Mouse (Mus musculus): ENCODE measurements around the gene Izumo4.

Gene Izumo4

GRCm38 (mm10) chr10:80701721-80702535, at the start of gene Izumo4, which contains the start of gene Mob3a:
TSS of gene Izumo4 (plus strand) at chr10:80702184.
TSS of gene Mob3a (minus strand) at chr10:80701977.
- peak; percentile 100 for DNase-seq

GRCm38 (mm10) chr10:80653156-80653720, 48.7 kb upstream of the Izumo4 start:
- no peak for DNase-seq

DNA sequence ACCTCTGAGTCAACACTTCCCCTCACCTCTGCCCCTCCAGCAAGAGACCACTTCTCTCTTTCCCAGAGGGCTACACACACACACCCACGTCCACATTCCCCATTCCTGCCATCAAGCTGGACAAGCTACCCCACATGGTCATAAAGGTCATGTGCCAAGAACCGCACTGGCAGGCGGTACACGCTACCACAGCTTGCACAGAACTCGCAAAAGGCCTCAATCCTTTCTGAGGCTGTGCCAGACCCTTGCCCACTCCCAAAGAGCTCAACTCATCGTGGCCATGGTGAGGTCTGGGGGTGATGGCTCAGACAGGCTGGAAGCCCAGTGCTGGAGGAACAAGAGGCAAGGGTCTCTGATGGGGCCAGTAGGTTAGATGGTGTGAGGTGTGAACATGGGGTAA, 47.1 kb upstream of the Izumo4 start:
- peak; percentile 71 for DNase-seq

DNA sequence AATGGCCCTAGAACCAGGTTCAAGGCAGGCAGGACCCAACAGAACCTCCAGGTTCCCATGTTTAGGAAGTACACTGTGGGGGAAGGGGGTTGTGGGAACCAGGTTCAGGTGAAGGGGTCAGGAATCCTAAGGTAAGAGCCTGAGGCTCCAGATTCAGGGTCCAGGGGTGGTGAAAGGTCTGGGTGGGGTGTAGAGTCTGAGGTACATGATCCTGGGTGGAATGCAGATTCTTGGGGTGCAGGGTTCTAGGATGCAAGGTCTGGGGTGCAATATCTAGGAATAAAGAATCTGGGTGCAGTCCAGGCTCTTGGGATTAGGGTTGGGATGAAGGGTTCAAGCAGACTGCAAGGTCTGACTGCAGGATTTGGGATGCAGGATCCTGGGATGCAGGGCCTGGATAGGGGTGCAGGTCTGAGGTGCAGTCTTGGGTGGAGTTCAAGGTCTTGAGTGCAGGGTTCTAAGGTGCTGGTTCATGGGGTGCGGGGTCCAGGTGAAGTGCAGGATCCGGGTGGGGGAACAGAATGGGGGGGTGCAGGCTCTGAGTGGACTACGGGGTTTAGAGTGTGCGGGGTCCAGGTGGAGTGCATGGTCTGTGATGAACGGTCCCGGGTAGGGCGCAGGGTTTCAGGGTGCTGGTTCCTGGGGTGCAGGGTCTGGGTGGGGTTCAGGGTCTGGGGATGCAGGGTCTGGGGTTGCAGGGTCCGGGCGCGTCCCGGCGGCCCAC, 46.4 kb upstream of the Izumo4 start:
- peak; percentile 83 for DNase-seq

DNA sequence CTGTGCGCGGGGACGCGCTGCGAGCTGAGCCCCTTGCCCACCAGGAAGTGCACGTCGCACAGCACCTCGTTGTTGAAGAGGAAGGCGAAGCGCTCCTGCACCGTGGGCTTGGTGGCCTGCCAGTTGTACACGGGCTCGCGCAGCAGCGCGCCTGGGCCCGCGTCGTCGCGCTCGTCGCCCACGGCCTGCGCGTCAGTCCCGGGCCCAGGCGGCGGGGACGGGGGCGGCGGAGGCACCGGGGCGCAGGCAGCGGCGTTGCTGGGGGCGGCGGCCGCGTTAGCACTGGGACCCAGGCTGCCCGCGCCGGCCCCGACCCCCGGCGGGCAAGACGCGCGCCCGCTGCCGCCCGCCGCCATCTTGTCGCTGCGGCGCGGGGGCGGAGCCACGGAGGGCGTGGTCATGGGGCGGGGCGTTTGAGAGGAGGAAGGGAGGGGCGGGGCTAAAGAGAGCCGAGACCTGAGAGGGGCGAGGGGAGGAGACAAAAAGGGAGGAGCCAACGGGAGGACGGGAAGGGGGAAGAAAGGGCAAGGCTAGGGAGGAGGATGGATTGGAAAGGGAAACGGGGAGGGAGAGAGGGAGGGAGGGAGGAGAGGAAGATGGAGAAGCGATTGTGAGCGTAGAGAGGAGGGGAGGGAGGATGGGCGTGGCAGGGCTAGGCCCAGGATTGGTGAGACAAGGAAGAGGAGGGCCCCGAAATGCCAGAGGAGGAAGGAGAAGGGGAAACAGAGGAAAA, 45.7 kb upstream of the Izumo4 start:
- peak; percentile 98 for DNase-seq

GRCm38 (mm10) chr10:80656863-80657623, 44.9 kb upstream of the Izumo4 start, which contains the start of gene Btbd2:
TSS of gene Btbd2 (minus strand) at chr10:80657071.
- DNase-seq, result no peak

DNA sequence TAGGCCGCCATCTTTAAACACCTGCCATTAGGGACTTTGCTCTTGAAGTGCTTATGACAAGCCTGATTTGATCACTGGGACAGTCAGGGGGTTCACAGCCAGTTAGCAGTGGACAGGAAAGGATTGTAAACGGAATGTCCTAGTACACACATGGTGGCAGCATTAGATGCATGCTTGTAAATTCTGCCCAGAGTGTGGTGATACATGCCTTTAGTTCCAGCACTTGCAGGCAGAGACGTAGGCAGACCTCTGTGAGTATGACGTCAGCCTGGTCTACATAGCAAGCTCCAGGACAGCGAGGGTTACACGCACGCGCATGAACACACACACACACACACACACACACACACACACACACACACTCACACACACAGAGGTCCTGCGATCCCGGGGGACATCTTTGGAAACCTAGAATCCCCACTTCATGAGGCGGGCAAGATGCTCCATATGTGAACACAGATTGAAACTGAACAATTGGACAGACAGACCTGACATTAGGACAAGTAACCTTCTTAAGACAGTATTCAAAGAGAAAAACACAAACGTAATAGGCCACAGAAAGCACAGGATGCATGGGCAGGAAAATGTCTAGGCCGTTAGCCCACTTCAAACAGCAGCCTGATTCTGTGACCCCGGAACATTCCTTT, 43.7 kb upstream of the Izumo4 start:
- DNase-seq, result no peak

DNA sequence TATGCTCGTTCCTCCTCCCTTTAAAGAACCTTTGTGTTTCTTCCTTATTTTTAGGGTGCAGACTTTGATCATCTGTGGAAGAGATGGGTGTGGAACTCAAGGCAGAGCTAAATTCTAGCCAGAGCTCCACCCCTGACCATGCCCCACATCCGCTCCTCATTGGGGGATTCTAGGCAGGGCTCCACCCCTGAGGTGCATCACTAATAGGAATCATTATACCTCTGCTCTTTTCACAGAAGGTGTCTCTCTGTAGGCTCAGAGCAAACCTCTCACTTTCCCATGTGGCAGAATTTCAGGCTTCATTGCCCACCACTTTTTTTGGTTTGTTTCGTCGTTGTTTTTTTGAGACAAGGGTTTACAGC, 43.2 kb upstream of the Izumo4 start:
- no peak for DNase-seq

GRCm38 (mm10) chr10:80659213-80659612, 42.8 kb upstream of the Izumo4 start:
- peak; percentile 70 for DNase-seq

DNA sequence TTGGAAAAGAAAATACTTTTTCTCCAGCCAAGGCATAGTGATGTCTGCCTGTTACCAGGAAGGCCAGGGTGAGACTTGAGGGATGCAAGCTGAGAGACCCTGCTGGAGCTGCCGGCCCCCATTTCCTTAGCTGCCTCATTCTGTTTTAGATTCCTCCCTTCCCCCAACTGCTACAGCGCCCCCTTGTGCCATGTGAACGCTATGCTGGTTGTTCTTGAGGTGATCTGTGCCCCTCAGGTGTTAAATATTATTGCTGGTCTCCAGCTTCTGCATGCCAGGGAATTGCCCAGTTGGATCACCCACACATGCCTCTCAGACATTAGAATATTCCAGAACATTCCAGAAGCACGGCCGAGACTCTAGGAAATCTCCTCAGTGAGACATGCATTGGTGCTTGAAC, 40.8 kb upstream of the Izumo4 start:
- no peak for DNase-seq

GRCm38 (mm10) chr10:80663485-80664196, 38.3 kb upstream of the Izumo4 start:
- no peak for DNase-seq

GRCm38 (mm10) chr10:80664197-80665015, 37.6 kb upstream of the Izumo4 start:
- peak; percentile 85 for DNase-seq

GRCm38 (mm10) chr10:80665016-80665380, 37.0 kb upstream of the Izumo4 start:
- DNase-seq, result no peak

GRCm38 (mm10) chr10:80665459-80665858, 36.5 kb upstream of the Izumo4 start:
- DNase-seq, result peak; percentile 74

DNA sequence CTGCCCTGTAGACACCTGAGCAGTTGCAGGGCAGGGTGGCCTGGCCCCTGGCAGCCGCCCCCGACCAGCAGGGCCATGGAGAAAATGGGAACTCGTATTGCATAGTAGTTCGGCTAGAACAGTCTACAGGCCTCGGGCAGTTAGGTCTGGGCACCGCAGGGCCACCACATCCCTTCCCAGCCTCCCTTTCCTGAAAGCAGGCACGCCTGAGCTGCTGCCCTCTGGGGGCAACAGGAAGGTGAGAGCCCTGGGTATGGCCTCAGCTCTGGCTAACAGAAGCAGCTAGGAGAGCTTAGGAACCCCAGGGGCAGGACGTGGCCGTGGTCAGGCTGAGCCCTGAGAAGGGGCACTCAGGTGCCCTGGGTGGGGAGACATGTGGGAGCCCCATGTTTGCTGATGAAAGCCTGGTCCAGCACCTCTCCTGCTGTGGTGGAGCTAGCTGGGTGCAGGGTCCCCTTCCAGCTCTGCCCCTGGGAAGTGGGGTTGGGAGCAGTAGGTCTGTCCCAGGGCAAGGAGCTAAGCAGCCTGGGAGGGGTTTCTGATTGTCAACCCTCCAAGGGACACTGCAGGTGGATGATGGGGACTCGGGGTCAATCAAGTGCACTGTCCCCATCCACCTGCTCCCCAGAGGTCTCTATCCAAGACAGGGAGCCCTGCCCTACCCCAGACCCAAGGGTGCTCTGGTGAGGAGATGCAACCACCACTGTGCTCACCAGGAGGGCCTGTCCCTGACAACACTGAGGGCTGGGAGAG, 35.8 kb upstream of the Izumo4 start:
- DNase-seq, result peak; percentile 65

GRCm38 (mm10) chr10:80666837-80667412, 35.1 kb upstream of the Izumo4 start:
- peak; percentile 60 for DNase-seq

- DNase-seq, result peak; percentile 89
Measured at GRCm38 (mm10) chr10:80668614-80669013, 33.4 kb upstream of the Izumo4 start.

- DNase-seq, result no peak
Measured at GRCm38 (mm10) chr10:80669018-80669417, 33.0 kb upstream of the Izumo4 start.
